Mouse (Mus musculus): ENCODE results near the gene Mrto4. TPM values are rescaled to one million over a fixed set of nuclear protein-coding genes. Genes with fewer than 3 reads are reported as not detected.

The Mrto4 gene
- total and polyA plus RNA-seq, 3 experiments: 176 to 225 (median 195) TPM

GRCm38 (mm10) chr4:139334631-139335295, 17.6 kb downstream of the Mrto4 start:
- Histone ChIP-seq H3K4me3 (replicated peaks in 1 of 3; ENCODE audit: low read depth in 2 of 3, low read length in 2 of 3, poor library complexity in 1 of 3) (no peak overlapping the region), H3K27me3 (replicated peaks) (peaks cover 3% of the 10 kb centered on the region), H3K27ac (ENCODE audit: insufficient read depth, low read depth) (no peak overlapping the region), H3K4me1 (ENCODE audit: control insufficient read depth in 1 of 2, insufficient read depth in 2 of 2) (peaks cover 0 to 16% of the 10 kb centered on the region in 2 experiments; a peak in 2 of 4 replicates), H3K9ac (ENCODE audit: insufficient read depth, low read depth) (no peak overlapping the region), H3K36me3 (replicated peaks in 1 of 2; ENCODE audit: control insufficient read depth in 1 of 2, insufficient read depth in 1 of 2, low read length in 1 of 2) (no peaks in the 10 kb centered on the region), H3K79me2 (replicated peaks; ENCODE audit: control insufficient read depth, extremely low read depth, insufficient read depth, poor library complexity, severe bottlenecking) (no peaks in the 10 kb centered on the region), H3K4me2 (ENCODE audit: insufficient read depth, low read depth, poor library complexity, severe bottlenecking) (no peak overlapping the region), H3K9me3 (replicated peaks; ENCODE audit: low read length) (no peaks in the 10 kb centered on the region)
- in situ Hi-C loops (cut with MboI; ENCODE audit: low pct_ligation_motif_present, low pct_unique_long_range_greater_than_20kb, low sequenced_read_pairs) (no loop called here), dilution Hi-C loops (cut with MboI; ENCODE audit: extremely low pct_ligation_motif_present, extremely low pct_unique_long_range_greater_than_20kb, low sequenced_read_pairs) (no loop called here)
- no peak for DNase-seq (ENCODE audit: extremely low read depth)
- no peak for TF ChIP-seq ELF1 (IDR thresholded peaks at IDR 0.05; ENCODE audit: low read depth, low read length)

DNA sequence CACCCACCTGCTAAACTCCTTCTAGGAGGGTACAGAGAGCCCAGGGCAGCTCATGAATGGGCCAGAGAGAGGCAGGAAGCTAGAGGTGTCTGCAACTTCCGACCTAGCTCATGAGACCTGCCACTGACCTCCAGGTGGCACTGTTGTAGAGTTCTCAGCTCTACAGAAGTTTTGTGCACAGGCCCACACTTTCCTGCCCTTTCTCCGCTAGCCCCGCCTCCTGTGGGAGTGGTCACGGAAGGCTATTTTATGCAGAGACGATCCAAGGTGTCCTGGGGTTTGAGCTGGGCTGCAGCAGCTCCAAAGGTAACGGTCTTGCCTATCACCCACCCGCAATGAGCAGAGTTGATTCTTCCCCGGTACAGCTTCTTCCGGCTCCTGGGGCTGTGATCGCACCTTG, 21.8 kb downstream of the Mrto4 start:
- no peaks in the 10 kb centered on the region for H3K36me3 ChIP-seq (replicated peaks in 1 of 2; ENCODE audit: control insufficient read depth in 1 of 2, insufficient read depth in 1 of 2, low read length in 1 of 2)
- H3K27me3 ChIP-seq (replicated peaks): peaks cover 3% of the 10 kb centered on the region
- H3K4me3 ChIP-seq (replicated peaks in 1 of 3; ENCODE audit: low read depth in 2 of 3, low read length in 2 of 3, poor library complexity in 1 of 3): peak overlapping the region; percentile 45 to 53 (median 49)
- in situ Hi-C loops (cut with MboI; ENCODE audit: low pct_ligation_motif_present, low pct_unique_long_range_greater_than_20kb, low sequenced_read_pairs): no loop called here
- dilution Hi-C loops (cut with MboI; ENCODE audit: extremely low pct_ligation_motif_present, extremely low pct_unique_long_range_greater_than_20kb, low sequenced_read_pairs): no loop called here
- H3K9me3 ChIP-seq (replicated peaks; ENCODE audit: low read length): no peaks in the 10 kb centered on the region
- TF ChIP-seq MYC (IDR thresholded peaks at IDR 0.05; ENCODE audit: low read depth, low read length) (0 out of 2 replicates have a peak, but pooled peaks have one; percentile 46), SMC3 (IDR thresholded peaks at IDR 0.05; ENCODE audit: low read depth, low read length) (peak; percentile 53), JUND (conservative IDR thresholded peaks at IDR 0.05; ENCODE audit: low read depth, low read length) (no peak), MAZ (IDR thresholded peaks at IDR 0.05; ENCODE audit: low read depth, low read length) (no peak), CTCF (conservative IDR thresholded peaks at IDR 0.05 in 1 of 2, IDR thresholded peaks at IDR 0.05 in 1 of 2; ENCODE audit: low read depth in 2 of 2, low read length in 2 of 2) (peak; percentile 44 to 85; a peak in 2 of 4 replicates), ELF1 (IDR thresholded peaks at IDR 0.05; ENCODE audit: low read depth, low read length) (peak; percentile 80), RAD21 (IDR thresholded peaks at IDR 0.05; ENCODE audit: low read depth, low read length) (peak; percentile 62), USF2 (conservative IDR thresholded peaks at IDR 0.05; ENCODE audit: low read depth, low read length) (no peak), HCFC1 (IDR thresholded peaks at IDR 0.05; ENCODE audit: low read depth, low read length) (no peak), TBP (conservative IDR thresholded peaks at IDR 0.05; ENCODE audit: low read depth, low read length) (0 out of 2 replicates have a peak, but pooled peaks have one; percentile 48), POLR2A (IDR thresholded peaks at IDR 0.05; ENCODE audit: low read depth, low read length) (peak; percentile 44; the same call in 1 of the 2 replicates)
- H3K79me2 ChIP-seq (replicated peaks; ENCODE audit: control insufficient read depth, extremely low read depth, insufficient read depth, poor library complexity, severe bottlenecking): no peaks in the 10 kb centered on the region
- peaks cover 0 to 16% of the 10 kb centered on the region in 2 experiments; a peak in 2 of 4 replicates for H3K4me1 ChIP-seq (ENCODE audit: control insufficient read depth in 1 of 2, insufficient read depth in 2 of 2)
- H3K27ac ChIP-seq (ENCODE audit: insufficient read depth, low read depth): no peak overlapping the region
- H3K4me2 ChIP-seq (ENCODE audit: insufficient read depth, low read depth, poor library complexity, severe bottlenecking): peak overlapping the region; percentile 63
- 0 out of 2 replicates have a peak overlapping the region, but pooled peaks have one; percentile 35 for H3K9ac ChIP-seq (ENCODE audit: insufficient read depth, low read depth)
- peak; percentile 97 for DNase-seq (ENCODE audit: extremely low read depth)

DNA sequence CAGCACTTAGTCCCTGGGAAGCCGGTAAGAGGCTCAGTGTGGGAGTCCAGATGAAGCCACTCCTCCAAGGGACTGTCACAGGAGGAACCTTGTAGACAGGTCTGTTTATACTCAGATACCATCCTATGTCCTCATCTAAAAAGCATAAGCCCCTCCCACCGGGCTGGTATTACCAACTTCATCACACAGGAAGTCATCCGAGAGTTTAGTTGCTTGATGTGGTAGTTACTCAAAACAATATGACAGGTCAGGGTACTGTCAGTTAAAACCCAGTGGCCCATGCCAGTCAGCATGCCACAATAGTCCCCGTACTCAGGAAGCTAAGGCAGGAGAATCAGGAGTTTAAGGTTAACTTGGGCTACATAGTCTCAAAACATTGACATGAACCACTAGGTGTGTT, 32.6 kb downstream of the Mrto4 start:
- Histone ChIP-seq H3K4me3 (replicated peaks in 1 of 3; ENCODE audit: low read depth in 2 of 3, low read length in 2 of 3, poor library complexity in 1 of 3) (no peak overlapping the region), H3K36me3 (replicated peaks in 1 of 2; ENCODE audit: control insufficient read depth in 1 of 2, insufficient read depth in 1 of 2, low read length in 1 of 2) (peaks cover 2 to 39% of the 10 kb centered on the region in 2 experiments), H3K79me2 (replicated peaks; ENCODE audit: control insufficient read depth, extremely low read depth, insufficient read depth, poor library complexity, severe bottlenecking) (no peaks in the 10 kb centered on the region), H3K4me1 (ENCODE audit: control insufficient read depth in 1 of 2, insufficient read depth in 2 of 2) (peaks cover 7 to 37% of the 10 kb centered on the region in 2 experiments), H3K27me3 (replicated peaks) (no peaks in the 10 kb centered on the region), H3K9ac (ENCODE audit: insufficient read depth, low read depth) (no peak overlapping the region), H3K27ac (ENCODE audit: insufficient read depth, low read depth) (no peak overlapping the region), H3K4me2 (ENCODE audit: insufficient read depth, low read depth, poor library complexity, severe bottlenecking) (no peak overlapping the region), H3K9me3 (replicated peaks; ENCODE audit: low read length) (no peaks in the 10 kb centered on the region)
- in situ Hi-C loops (cut with MboI; ENCODE audit: low pct_ligation_motif_present, low pct_unique_long_range_greater_than_20kb, low sequenced_read_pairs): no loop called here
- no peak for TF ChIP-seq CHD2 (IDR thresholded peaks at IDR 0.05; ENCODE audit: low read length)
- TF ChIP-seq KAT2A (IDR thresholded peaks at IDR 0.05; ENCODE audit: insufficient replicate concordance, low read length): no peak
- TF ChIP-seq ZC3H11A (IDR thresholded peaks at IDR 0.05; ENCODE audit: low read depth, low read length): no peak
- no peak for TF ChIP-seq JUND (conservative IDR thresholded peaks at IDR 0.05; ENCODE audit: low read depth, low read length)
- TF ChIP-seq USF2 (conservative IDR thresholded peaks at IDR 0.05; ENCODE audit: low read depth, low read length): no peak
- TF ChIP-seq IRF4 (IDR thresholded peaks at IDR 0.05; ENCODE audit: low read depth, low read length): no peak
- TF ChIP-seq BHLHE40 (IDR thresholded peaks at IDR 0.05; ENCODE audit: low read depth, low read length): no peak
- TF ChIP-seq RAD21 (IDR thresholded peaks at IDR 0.05; ENCODE audit: low read depth, low read length): no peak
- no peak for TF ChIP-seq SMC3 (IDR thresholded peaks at IDR 0.05; ENCODE audit: low read depth, low read length)
- no peak for TF ChIP-seq E2F4 (IDR thresholded peaks at IDR 0.05; ENCODE audit: insufficient replicate concordance, low read depth, low read length)
- no peak for TF ChIP-seq MEF2A (IDR thresholded peaks at IDR 0.05; ENCODE audit: borderline replicate concordance, low read depth, low read length)
- TF ChIP-seq ZMIZ1 (IDR thresholded peaks at IDR 0.05; ENCODE audit: low read depth, low read length): no peak
- DNase-seq (ENCODE audit: extremely low read depth): no peak
- dilution Hi-C loops (cut with MboI; ENCODE audit: extremely low pct_ligation_motif_present, extremely low pct_unique_long_range_greater_than_20kb, low sequenced_read_pairs): no loop called here
